Mouse (Mus musculus): Measurements from ENCODE around the gene Olfr969. TPM values are rescaled to one million over a fixed set of nuclear protein-coding genes. Genes with fewer than 3 reads are reported as not detected.

Gene Olfr969
- polyA plus RNA-seq (2012; fragmentation: generic; extraction: Trizol): not detected

DNA sequence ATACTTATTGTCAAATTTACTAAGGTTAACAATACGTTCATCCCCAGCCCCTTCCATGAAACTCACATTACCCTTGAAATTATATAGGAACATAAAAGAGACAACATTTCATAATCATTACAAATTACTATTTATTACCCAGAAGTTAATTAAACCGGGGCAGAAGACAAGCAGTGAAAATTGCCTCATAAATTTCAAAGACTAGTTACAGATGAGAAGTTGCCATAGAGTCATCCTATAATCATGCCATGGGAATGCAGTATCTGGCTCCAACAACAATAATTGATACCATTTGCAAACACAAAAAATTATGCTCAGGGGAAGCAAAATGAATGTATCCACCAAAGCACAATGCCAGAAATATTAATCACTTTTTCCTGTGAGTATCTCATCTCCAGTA, at the start of gene Olfr969:
TSS of gene Olfr969 (plus strand) at position 388 of the 400 bp plus-strand sequence.

DNA sequence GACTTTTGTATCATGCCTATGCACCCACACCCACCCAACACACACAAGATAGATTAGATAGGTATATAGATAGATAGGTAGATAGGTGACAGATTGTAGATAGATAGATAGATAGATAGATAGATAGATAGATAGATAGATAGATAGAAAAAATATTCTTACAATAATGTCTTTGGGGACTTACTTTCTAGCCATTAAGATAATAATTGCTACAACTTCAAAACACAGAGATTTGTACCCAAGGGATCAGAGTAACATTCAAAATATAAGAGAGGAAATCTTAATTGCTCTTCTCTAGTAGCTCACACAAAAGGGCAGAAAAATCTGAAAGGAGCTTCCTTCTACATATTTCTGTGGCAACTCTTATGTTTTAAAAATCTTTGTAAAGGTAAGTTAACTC, 44.8 kb upstream of the Olfr969 start, which contains the start of gene Olfr967:
TSS of gene Olfr967 (plus strand) at position 301 of the 400 bp plus-strand sequence.

DNA sequence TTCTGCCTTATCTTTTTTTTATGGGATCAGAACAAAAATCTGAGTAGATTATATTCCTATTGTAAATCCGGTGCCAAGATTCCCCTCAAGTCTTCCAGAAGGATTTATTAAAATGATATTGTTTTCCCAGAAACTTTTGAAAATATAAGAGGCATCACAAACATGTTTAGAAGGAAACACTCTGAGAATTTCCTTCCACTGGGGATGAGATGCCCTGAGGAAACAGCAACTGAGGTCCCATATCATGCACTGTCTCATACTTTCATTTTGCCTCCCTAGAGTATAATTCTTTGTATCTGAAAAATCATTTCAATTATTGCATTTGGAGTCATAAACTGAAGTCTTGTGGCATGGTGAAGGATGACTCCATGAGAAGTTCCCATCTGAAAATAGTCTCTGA, 7.6 kb upstream of the Olfr969 start, which contains the start of gene Olfr968:
TSS of gene Olfr968 (minus strand) at position 101 of the 400 bp plus-strand sequence.

GRCm38 (mm10) chr9:39808560-39808959, 17.8 kb downstream of the Olfr969 start, which contains the start of gene Olfr970:
Gene Olfr970, plus strand, starts transcription at chr9:39808860.

GRCm38 (mm10) chr9:39836576-39836975, 45.8 kb downstream of the Olfr969 start, which contains the start of gene Olfr971:
Gene Olfr971, plus strand, starts transcription at chr9:39836876.

Other genes starting within 250 kb of the Olfr969 start
- gene Olfr958, start 236.9 kb upstream of the Olfr969 start, polyA plus RNA-seq (2012; fragmentation: generic; extraction: Trizol): not detected
- gene Olfr959, start 215.4 kb upstream of the Olfr969 start, polyA plus RNA-seq (2012; fragmentation: generic; extraction: Trizol): not detected
- not detected for gene AW551984, start 186.5 kb upstream of the Olfr969 start, polyA plus RNA-seq (2012; fragmentation: generic; extraction: Trizol)
- not detected for gene Olfr148, start 180.3 kb upstream of the Olfr969 start, polyA plus RNA-seq (2012; fragmentation: generic; extraction: Trizol)
- gene Olfr960, start 169.6 kb upstream of the Olfr969 start, polyA plus RNA-seq (2012; fragmentation: generic; extraction: Trizol): not detected
- gene Olfr961, start 145.9 kb upstream of the Olfr969 start, polyA plus RNA-seq (2012; fragmentation: generic; extraction: Trizol): not detected
- gene Olfr963, start 123.7 kb upstream of the Olfr969 start, polyA plus RNA-seq (2012; fragmentation: generic; extraction: Trizol): not detected
- gene Olfr149, start 83.8 kb upstream of the Olfr969 start, polyA plus RNA-seq (2012; fragmentation: generic; extraction: Trizol): not detected
- not detected for gene Olfr965, start 79.6 kb upstream of the Olfr969 start, polyA plus RNA-seq (2012; fragmentation: generic; extraction: Trizol)
- gene Olfr150, start 60.0 kb upstream of the Olfr969 start, polyA plus RNA-seq (2012; fragmentation: generic; extraction: Trizol): not detected
- gene Olfr967, start 44.7 kb upstream of the Olfr969 start, polyA plus RNA-seq (2012; fragmentation: generic; extraction: Trizol): not detected
- not detected for gene Olfr968, start 7.7 kb upstream of the Olfr969 start, polyA plus RNA-seq (2012; fragmentation: generic; extraction: Trizol)
- gene Olfr970, start 17.9 kb downstream of the Olfr969 start, polyA plus RNA-seq (2012; fragmentation: generic; extraction: Trizol): not detected
- not detected for gene Olfr971, start 45.9 kb downstream of the Olfr969 start, polyA plus RNA-seq (2012; fragmentation: generic; extraction: Trizol)
- not detected for gene Olfr972, start 75.5 kb downstream of the Olfr969 start, polyA plus RNA-seq (2012; fragmentation: generic; extraction: Trizol)
- not detected for gene Olfr229, start 116.4 kb downstream of the Olfr969 start, polyA plus RNA-seq (2012; fragmentation: generic; extraction: Trizol)
- not detected for gene Olfr974, start 146.6 kb downstream of the Olfr969 start, polyA plus RNA-seq (2012; fragmentation: generic; extraction: Trizol)
- gene Olfr975, start 161.1 kb downstream of the Olfr969 start, polyA plus RNA-seq (2012; fragmentation: generic; extraction: Trizol): not detected
- gene Olfr976, start 170.2 kb downstream of the Olfr969 start, polyA plus RNA-seq (2012; fragmentation: generic; extraction: Trizol): not detected
- not detected for gene Olfr978, start 201.2 kb downstream of the Olfr969 start, polyA plus RNA-seq (2012; fragmentation: generic; extraction: Trizol)
- not detected for gene Olfr979, start 212.5 kb downstream of the Olfr969 start, polyA plus RNA-seq (2012; fragmentation: generic; extraction: Trizol)
- gene Olfr980, start 218.6 kb downstream of the Olfr969 start, polyA plus RNA-seq (2012; fragmentation: generic; extraction: Trizol): not detected
- gene Olfr981, start 230.5 kb downstream of the Olfr969 start, polyA plus RNA-seq (2012; fragmentation: generic; extraction: Trizol): not detected

Measured in C3H10T1/2 (cell line).